Mouse (Mus musculus): ENCODE data around the gene Sorbs2. TPM values are rescaled to one million over a fixed set of nuclear protein-coding genes. Genes with fewer than 3 reads are reported as not detected.
"Not testable (repeated sequence)": the region's sequence is repeated elsewhere in the genome, so short reads cannot be mapped to it uniquely, and the experiment has no call there.

The Sorbs2 gene
- polyA plus RNA-seq, 1 experiment from 2014 or later, result 3.8 TPM

GRCm38 (mm10) chr8:45821650-45822049, 314.1 kb downstream of the Sorbs2 start:
- DNase-seq (no peak), ATAC-seq (ENCODE audit: low read depth) (no peak)
- no peak overlapping the region for H3K4me2 ChIP-seq
- H3K4me1 ChIP-seq (replicated peaks), result no peaks in the 10 kb centered on the region
- H3K27me3 ChIP-seq, result no peaks in the 10 kb centered on the region
- WGBS (ENCODE audit: insufficient replicate concordance), result 65% methylated on average over 5 of the region's 5 CpGs
- no peak overlapping the region for H3K9ac ChIP-seq
- no peak overlapping the region for H3K27ac ChIP-seq
- no peak overlapping the region for H3K4me3 ChIP-seq (replicated peaks)
- H3K36me3 ChIP-seq, result no peaks in the 10 kb centered on the region
- H3K9me3 ChIP-seq (replicated peaks), result no peaks in the 10 kb centered on the region

- Histone ChIP-seq H3K27ac (no peak overlapping the region), H3K4me3 (replicated peaks) (no peak overlapping the region), H3K4me2 (no peak overlapping the region), H3K36me3 (no peaks in the 10 kb centered on the region), H3K9ac (no peak overlapping the region), H3K4me1 (replicated peaks) (no peaks in the 10 kb centered on the region), H3K9me3 (replicated peaks) (no peaks in the 10 kb centered on the region), H3K27me3 (no peaks in the 10 kb centered on the region)
- DNase-seq (no peak), ATAC-seq (ENCODE audit: low read depth) (no peak)
- 64% methylated on average over 2 of the region's 2 CpGs for WGBS (ENCODE audit: insufficient replicate concordance)
Measured at GRCm38 (mm10) chr8:45829985-45830548, 322.5 kb downstream of the Sorbs2 start.

GRCm38 (mm10) chr8:45833896-45834295, 326.3 kb downstream of the Sorbs2 start:
- Histone ChIP-seq H3K27me3 (no peaks in the 10 kb centered on the region), H3K4me3 (replicated peaks) (no peak overlapping the region), H3K9ac (no peak overlapping the region), H3K4me2 (no peak overlapping the region), H3K27ac (no peak overlapping the region), H3K36me3 (no peaks in the 10 kb centered on the region), H3K9me3 (replicated peaks) (no peaks in the 10 kb centered on the region), H3K4me1 (replicated peaks) (no peaks in the 10 kb centered on the region)
- ATAC-seq (ENCODE audit: low read depth), result no peak
- DNase-seq, result no peak
- WGBS (ENCODE audit: insufficient replicate concordance), result 49% methylated on average over 2 of the region's 2 CpGs

GRCm38 (mm10) chr8:45843306-45843705, 335.7 kb downstream of the Sorbs2 start:
- no peak for DNase-seq
- Histone ChIP-seq H3K27ac (no peak overlapping the region), H3K4me2 (no peak overlapping the region), H3K4me3 (replicated peaks) (no peak overlapping the region), H3K9me3 (replicated peaks) (no peaks in the 10 kb centered on the region), H3K27me3 (no peaks in the 10 kb centered on the region), H3K36me3 (no peaks in the 10 kb centered on the region), H3K4me1 (replicated peaks) (no peaks in the 10 kb centered on the region), H3K9ac (no peak overlapping the region)
- WGBS (ENCODE audit: insufficient replicate concordance), result 60% methylated on average over 5 of the region's 5 CpGs
- ATAC-seq (ENCODE audit: low read depth), result no peak

GRCm38 (mm10) chr8:45844097-45844885, 336.7 kb downstream of the Sorbs2 start:
- no peaks in the 10 kb centered on the region for H3K9me3 ChIP-seq (replicated peaks)
- no peaks in the 10 kb centered on the region for H3K36me3 ChIP-seq
- no peak overlapping the region for H3K4me3 ChIP-seq (replicated peaks)
- WGBS (ENCODE audit: insufficient replicate concordance), result 55% methylated on average over 6 of the region's 6 CpGs
- no peak overlapping the region for H3K27ac ChIP-seq
- ATAC-seq (ENCODE audit: low read depth), result no peak
- no peak for DNase-seq
- no peaks in the 10 kb centered on the region for H3K27me3 ChIP-seq
- no peak overlapping the region for H3K4me2 ChIP-seq
- H3K4me1 ChIP-seq (replicated peaks), result no peaks in the 10 kb centered on the region
- H3K9ac ChIP-seq, result no peak overlapping the region

GRCm38 (mm10) chr8:45844911-45845481, 337.4 kb downstream of the Sorbs2 start:
- no peak overlapping the region for H3K4me2 ChIP-seq
- WGBS (ENCODE audit: insufficient replicate concordance), result 49% methylated on average over 14 of the region's 14 CpGs
- ATAC-seq (ENCODE audit: low read depth) (no peak), DNase-seq (no peak)
- H3K9me3 ChIP-seq (replicated peaks), result no peaks in the 10 kb centered on the region
- H3K36me3 ChIP-seq, result no peaks in the 10 kb centered on the region
- H3K4me1 ChIP-seq (replicated peaks), result no peaks in the 10 kb centered on the region
- H3K4me3 ChIP-seq (replicated peaks), result no peak overlapping the region
- H3K27ac ChIP-seq, result no peak overlapping the region
- H3K9ac ChIP-seq, result no peak overlapping the region
- no peaks in the 10 kb centered on the region for H3K27me3 ChIP-seq

- H3K4me1 ChIP-seq (replicated peaks), result no peaks in the 10 kb centered on the region
- H3K9me3 ChIP-seq (replicated peaks), result no peaks in the 10 kb centered on the region
- no peak overlapping the region for H3K27ac ChIP-seq
- WGBS (ENCODE audit: insufficient replicate concordance), result 57% methylated on average over 4 of the region's 4 CpGs
- H3K27me3 ChIP-seq, result no peaks in the 10 kb centered on the region
- H3K4me2 ChIP-seq, result no peak overlapping the region
- H3K36me3 ChIP-seq, result no peaks in the 10 kb centered on the region
- ATAC-seq (ENCODE audit: low read depth), result no peak
- H3K4me3 ChIP-seq (replicated peaks), result no peak overlapping the region
- no peak overlapping the region for H3K9ac ChIP-seq
- DNase-seq, result no peak
Measured at GRCm38 (mm10) chr8:45845906-45846305, 338.3 kb downstream of the Sorbs2 start.

- Histone ChIP-seq H3K4me1 (replicated peaks) (no peaks in the 10 kb centered on the region), H3K27me3 (no peaks in the 10 kb centered on the region), H3K27ac (no peak overlapping the region), H3K4me2 (no peak overlapping the region), H3K9ac (no peak overlapping the region), H3K9me3 (replicated peaks) (no peaks in the 10 kb centered on the region), H3K36me3 (no peaks in the 10 kb centered on the region), H3K4me3 (replicated peaks) (no peak overlapping the region)
- 64% methylated on average over 4 of the region's 4 CpGs for WGBS (ENCODE audit: insufficient replicate concordance)
- DNase-seq (no peak), ATAC-seq (ENCODE audit: low read depth) (no peak)
Measured at GRCm38 (mm10) chr8:45855118-45855517, 347.5 kb downstream of the Sorbs2 start.

- 54% methylated on average over 5 of the region's 5 CpGs for WGBS (ENCODE audit: insufficient replicate concordance)
Measured at GRCm38 (mm10) chr8:45857734-45858133, 350.1 kb downstream of the Sorbs2 start.

GRCm38 (mm10) chr8:45858391-45858790, 350.8 kb downstream of the Sorbs2 start:
- Histone ChIP-seq H3K9ac (no peak overlapping the region), H3K4me3 (replicated peaks) (no peak overlapping the region), H3K27me3 (no peaks in the 10 kb centered on the region), H3K27ac (no peak overlapping the region), H3K9me3 (replicated peaks) (no peaks in the 10 kb centered on the region), H3K4me2 (no peak overlapping the region), H3K36me3 (no peaks in the 10 kb centered on the region), H3K4me1 (replicated peaks) (no peaks in the 10 kb centered on the region)
- WGBS (ENCODE audit: insufficient replicate concordance), result 53% methylated on average over 9 of the region's 9 CpGs
- ATAC-seq (ENCODE audit: low read depth) (no peak), DNase-seq (no peak)

More at GRCm38 (mm10) chr8:45857734-45858133, 350.1 kb downstream of the Sorbs2 start:
- DNase-seq (no peak), ATAC-seq (ENCODE audit: low read depth) (no peak)
- Histone ChIP-seq H3K9me3 (replicated peaks) (no peaks in the 10 kb centered on the region), H3K36me3 (no peaks in the 10 kb centered on the region), H3K27me3 (no peaks in the 10 kb centered on the region), H3K9ac (no peak overlapping the region), H3K4me1 (replicated peaks) (no peaks in the 10 kb centered on the region), H3K27ac (no peak overlapping the region), H3K4me2 (no peak overlapping the region), H3K4me3 (replicated peaks) (no peak overlapping the region)

GRCm38 (mm10) chr8:45871587-45871986, 364.0 kb downstream of the Sorbs2 start:
- not testable (repeated sequence) for H3K4me1 ChIP-seq (replicated peaks); ATAC-seq (ENCODE audit: low read depth); DNase-seq; H3K4me2 ChIP-seq; H3K9ac ChIP-seq; H3K36me3 ChIP-seq; H3K27me3 ChIP-seq; H3K27ac ChIP-seq; H3K4me3 ChIP-seq (replicated peaks); H3K9me3 ChIP-seq (replicated peaks)
- 57% methylated on average over 11 of the region's 11 CpGs for WGBS (ENCODE audit: insufficient replicate concordance)
